Mouse (Mus musculus) hindbrain, postnatal 0 days (tissue): ENCODE measurements at regions not wholly inside any gene's neighbourhood (a gene's known extent, or its start where the extent isn't known, plus 50 kb on each side); places are given as distances from the start of the nearest gene placed in this dataset.
A peak's percentile ranks its signal among the peaks of the same experiment; 100 is the strongest.

Experiments
- ATAC-seq: fragments of 200-750 bp; cut with Nextera tagmentation; 2 replicates; pipeline ENCODE4 v1.8.0; 2017; ENCODE audit warnings: mild to moderate bottlenecking, moderate TSS enrichment, moderate library complexity
- DNase-seq: peaks from one replicate; pipeline ENCODE4 v3.0.0-alpha.2; 2015; ENCODE audit warnings: low spot score
- H3K27ac ChIP-seq: fragments of 300-500 bp; sonication (generic); 2 replicates; pipeline ENCODE4 v1.5.1; 2014; ENCODE audit warnings: mild to moderate bottlenecking
- H3K27me3 ChIP-seq: fragments of 300-500 bp; sonication (generic); 2 replicates; pipeline ENCODE4 v1.6.1; 2014; ENCODE audit warnings: low read length, mixed read lengths; ENCODE audit not compliant: insufficient read depth
- H3K36me3 ChIP-seq: fragments of 300-500 bp; sonication (generic); 2 replicates; pipeline ENCODE4 v1.6.1; 2014; ENCODE audit warnings: low read length, mixed read lengths; ENCODE audit not compliant: insufficient read depth
- H3K4me1 ChIP-seq: fragments of 300-500 bp; sonication (generic); 2 replicates; pipeline ENCODE4 v1.6.1; 2014; ENCODE audit warnings: antibody characterized with exemption, low read length, mixed read lengths; ENCODE audit not compliant: insufficient read depth
- H3K4me2 ChIP-seq: fragments of 300-500 bp; sonication (generic); 2 replicates; pipeline ENCODE4 v1.6.1; 2014; ENCODE audit warnings: low read depth, mild to moderate bottlenecking, low read length, moderate library complexity, mixed read lengths
- H3K4me3 ChIP-seq: fragments of 300-500 bp; sonication (generic); 2 replicates; pipeline ENCODE4 v1.5.1; 2014; ENCODE audit warnings: low read length
- H3K9ac ChIP-seq: fragments of 300-500 bp; sonication (generic); replicated peaks from 2 replicates; pipeline ENCODE4 v1.6.1; 2014; ENCODE audit warnings: mild to moderate bottlenecking, low read length, moderate library complexity, mixed read lengths
- H3K9me3 ChIP-seq: fragments of 300-500 bp; sonication (generic); 2 replicates; pipeline ENCODE4 v1.6.1; 2016; ENCODE audit warnings: low read length, mixed read lengths
- CTCF ChIP-seq: IDR thresholded peaks from 2 replicates; pipeline ENCODE4 v1.5.1; 2016; ENCODE audit warnings: antibody characterized with exemption, control low read depth, low read depth
- WGBS: fragments of 180-500 bp; shearing (Covaris S2); extraction: QIAGEN DNeasy Blood & Tissue Kit; methylation state at CpG from one replicate; pipeline ENCODE4 v1.1.7; 2014; 5-methylcytosine and 5-hydroxymethylcytosine counted together

DNA sequence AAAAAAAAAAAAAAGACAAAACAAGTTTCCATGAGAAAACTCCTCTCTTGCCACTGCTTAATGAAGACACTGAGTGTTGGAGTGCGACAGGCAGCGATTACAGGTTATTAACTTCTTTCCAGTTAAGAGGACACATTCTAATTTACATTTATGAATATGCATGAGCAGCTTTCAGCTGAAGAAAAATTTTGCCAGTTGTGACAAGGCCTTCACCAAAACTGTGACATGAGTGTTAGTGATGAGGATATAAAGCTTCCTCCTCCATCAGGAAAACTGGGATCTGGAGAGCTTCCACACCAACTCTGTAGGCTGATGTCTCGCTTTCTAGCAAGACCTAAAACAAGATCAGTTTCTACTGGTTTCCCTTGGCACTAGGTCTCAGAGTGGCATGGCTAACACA, 464.2 kb upstream of the Gm21961 start:
- Histone ChIP-seq H3K4me3 (no peak overlapping the region), H3K4me1 (no peaks in the 10 kb centered on the region), H3K9ac (no peak overlapping the region), H3K27me3 (no peaks in the 10 kb centered on the region), H3K4me2 (no peak overlapping the region), H3K36me3 (no peaks in the 10 kb centered on the region), H3K9me3 (no peaks in the 10 kb centered on the region), H3K27ac (no peak overlapping the region)
- no peak for ATAC-seq
- DNase-seq = no peak
- no peak for TF ChIP-seq CTCF
- WGBS = 52% methylated on average over 3 of the region's 3 CpGs

DNA sequence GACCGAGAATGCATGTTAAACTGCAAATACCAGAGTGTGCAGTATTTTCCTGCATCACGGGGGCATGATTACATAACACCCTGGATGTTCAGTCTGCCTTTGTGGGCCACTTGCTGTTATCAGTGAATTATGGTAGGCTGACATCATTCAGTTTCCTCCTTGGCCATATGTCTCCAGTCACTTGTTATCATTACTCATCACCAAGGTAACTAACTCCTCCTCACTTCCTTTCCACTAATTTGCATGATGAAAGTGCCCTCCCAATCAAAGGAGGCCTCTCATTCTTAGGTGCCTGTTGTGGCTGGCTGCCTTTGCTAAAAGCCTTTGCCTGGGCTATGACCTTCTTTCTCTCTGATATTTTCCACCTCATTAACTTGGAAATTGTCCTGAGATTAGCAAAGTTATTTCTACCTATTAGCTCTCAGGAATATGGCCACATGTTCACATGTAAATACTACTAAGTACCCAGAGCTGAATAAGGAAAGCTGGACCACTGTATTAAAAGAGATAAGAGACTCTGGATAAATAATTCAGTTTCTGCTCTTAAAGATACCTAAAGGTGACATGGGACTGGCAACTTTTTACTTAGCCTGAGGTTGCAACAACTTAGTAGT, 440.6 kb upstream of the Gm21961 start:
- 60% methylated on average over 2 of the region's 2 CpGs for WGBS
- no peak overlapping the region for H3K4me2 ChIP-seq
- H3K4me3 ChIP-seq = no peak overlapping the region
- DNase-seq = peak; percentile 15
- ATAC-seq = peak; percentile 64; the same call in 1 of the 2 replicates
- H3K27ac ChIP-seq = no peak overlapping the region
- no peaks in the 10 kb centered on the region for H3K4me1 ChIP-seq
- no peaks in the 10 kb centered on the region for H3K36me3 ChIP-seq
- H3K27me3 ChIP-seq = no peaks in the 10 kb centered on the region
- no peak for TF ChIP-seq CTCF
- no peak overlapping the region for H3K9ac ChIP-seq
- no peaks in the 10 kb centered on the region for H3K9me3 ChIP-seq

DNA sequence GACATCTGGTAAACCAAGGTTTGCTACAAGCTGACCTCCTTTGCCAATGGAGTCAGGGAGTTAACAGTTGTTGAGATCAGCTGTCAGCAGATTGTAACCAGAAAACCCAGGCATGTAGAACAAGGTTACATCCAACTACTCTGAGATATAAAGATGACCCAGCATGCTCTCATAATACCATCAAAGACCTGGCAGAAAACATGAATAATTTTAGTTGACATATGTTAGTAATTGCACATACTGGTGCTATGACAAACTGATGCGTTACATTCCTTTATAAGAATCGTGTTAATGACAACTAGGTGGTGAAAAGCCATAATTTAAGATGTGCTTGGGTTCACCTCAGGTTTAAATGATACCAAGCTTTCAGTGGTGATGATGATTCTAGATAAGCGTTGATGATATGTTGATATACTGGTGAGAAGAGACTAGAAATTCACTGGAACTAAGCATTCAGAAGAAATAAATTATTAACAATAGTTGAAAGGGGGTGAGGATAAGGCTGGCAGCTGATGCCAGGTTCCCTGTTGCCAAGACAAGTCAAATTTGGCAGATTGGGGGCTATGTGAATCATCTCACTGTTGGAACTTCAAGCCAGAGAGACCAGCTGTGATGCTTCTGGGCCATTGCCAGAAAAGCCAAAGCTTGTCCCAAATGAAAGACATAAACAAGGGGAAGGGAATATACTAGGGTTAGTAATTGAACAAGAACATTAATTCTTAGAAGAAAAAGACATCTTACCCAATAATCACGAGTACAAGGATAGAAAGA, 437.7 kb upstream of the Gm21961 start:
- 49% methylated on average over 4 of the region's 4 CpGs for WGBS
- Histone ChIP-seq H3K4me3 (no peak overlapping the region), H3K4me2 (no peak overlapping the region), H3K4me1 (no peaks in the 10 kb centered on the region), H3K9me3 (no peaks in the 10 kb centered on the region), H3K27me3 (no peaks in the 10 kb centered on the region), H3K27ac (no peak overlapping the region), H3K36me3 (no peaks in the 10 kb centered on the region), H3K9ac (no peak overlapping the region)
- DNase-seq (peak; percentile 85), ATAC-seq (peak; percentile 79)
- TF ChIP-seq CTCF = no peak

DNA sequence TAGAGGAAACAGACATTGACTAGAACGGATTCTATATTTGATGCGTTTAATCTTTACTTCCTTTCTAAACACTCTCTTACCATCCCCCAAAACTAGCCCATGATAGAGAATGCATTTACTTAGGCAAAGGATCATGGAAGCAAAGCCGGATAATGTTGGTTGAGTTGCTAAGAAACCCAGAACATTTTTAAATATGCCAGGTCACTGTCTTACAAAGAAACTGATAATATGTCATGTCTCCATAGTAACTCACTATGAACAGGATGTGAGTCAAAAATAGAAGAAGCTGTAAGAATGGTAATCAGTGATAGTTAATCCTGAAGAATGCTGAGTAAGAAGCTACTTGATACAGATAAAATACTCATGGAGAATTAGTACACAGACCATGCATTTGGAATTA, 405.0 kb upstream of the Gm21961 start:
- H3K4me1 ChIP-seq = no peaks in the 10 kb centered on the region
- H3K27me3 ChIP-seq = no peaks in the 10 kb centered on the region
- H3K4me2 ChIP-seq = no peak overlapping the region
- ATAC-seq (0 out of 2 replicates have a peak, but pooled peaks have one; percentile 12), DNase-seq (no peak)
- H3K9me3 ChIP-seq = no peaks in the 10 kb centered on the region
- no peak overlapping the region for H3K4me3 ChIP-seq
- no peak overlapping the region for H3K9ac ChIP-seq
- TF ChIP-seq CTCF = no peak
- H3K27ac ChIP-seq = no peak overlapping the region
- H3K36me3 ChIP-seq = no peaks in the 10 kb centered on the region
- 82% methylated on average over 3 of the region's 3 CpGs for WGBS
